Mouse (Mus musculus) neural tube, embryonic 15.5 days (tissue): ENCODE data around the gene Gm19426. TPM values are rescaled to one million over a fixed set of nuclear protein-coding genes. Genes with fewer than 3 reads are reported as not detected.
"Not testable (repeated sequence)": the region's sequence is repeated elsewhere in the genome, so short reads cannot be mapped to it uniquely, and the experiment has no call there.

Experiments used
- ATAC-seq: fragments of 200-750 bp; cut with Nextera tagmentation; 2 replicates; pipeline ENCODE4 v1.8.0; 2017; ENCODE audit warnings: mild to moderate bottlenecking, moderate TSS enrichment, moderate library complexity; ENCODE audit not compliant: low FRiP score
- H3K27ac ChIP-seq: fragments of 300-500 bp; sonication (generic); replicated peaks from 2 replicates; pipeline ENCODE4 v1.5.1; 2015; ENCODE audit warnings: mild to moderate bottlenecking, inconsistent platforms
- H3K27me3 ChIP-seq: fragments of 300-500 bp; sonication (generic); replicated peaks from 2 replicates; pipeline ENCODE4 v1.6.1; 2015; ENCODE audit warnings: inconsistent platforms
- H3K36me3 ChIP-seq: fragments of 300-500 bp; sonication (generic); 2 replicates; pipeline ENCODE4 v1.6.1; 2015; ENCODE audit warnings: inconsistent platforms
- H3K4me1 ChIP-seq: fragments of 300-500 bp; sonication (generic); 2 replicates; pipeline ENCODE4 v1.6.1; 2015; ENCODE audit warnings: inconsistent platforms
- H3K4me2 ChIP-seq: fragments of 300-500 bp; sonication (generic); 2 replicates; pipeline ENCODE4 v1.6.1; 2015; ENCODE audit warnings: inconsistent platforms, mild to moderate bottlenecking, moderate library complexity
- H3K4me3 ChIP-seq: fragments of 300-500 bp; sonication (generic); replicated peaks from 2 replicates; pipeline ENCODE4 v1.5.1; 2015; ENCODE audit warnings: mild to moderate bottlenecking, inconsistent platforms
- H3K9ac ChIP-seq: fragments of 300-500 bp; sonication (generic); replicated peaks from 2 replicates; pipeline ENCODE4 v1.6.1; 2015; ENCODE audit warnings: mild to moderate bottlenecking, inconsistent platforms
- H3K9me3 ChIP-seq: fragments of 300-500 bp; sonication (generic); replicated peaks from 2 replicates; pipeline ENCODE4 v1.6.1; 2016; ENCODE audit warnings: inconsistent platforms
- WGBS: fragments of 180-500 bp; shearing (Covaris S2); methylation state at CpG from one replicate; pipeline ENCODE4 v1.1.7; 2015; ENCODE audit warnings: mixed read lengths; 5-methylcytosine and 5-hydroxymethylcytosine counted together
- polyA plus RNA-seq: library from polyadenylated mRNA; unstranded; fragments of >200 nt; fragmentation: Nextera tagmentation; extraction: Ambion mirVana; gene quantifications from 2 replicates; pipeline ENCODE4 v1.2.1, GENCODE M21; 2015

Gm19426 gene
- polyA plus RNA-seq, 1 experiment from 2014 or later: 5.9 TPM

DNA sequence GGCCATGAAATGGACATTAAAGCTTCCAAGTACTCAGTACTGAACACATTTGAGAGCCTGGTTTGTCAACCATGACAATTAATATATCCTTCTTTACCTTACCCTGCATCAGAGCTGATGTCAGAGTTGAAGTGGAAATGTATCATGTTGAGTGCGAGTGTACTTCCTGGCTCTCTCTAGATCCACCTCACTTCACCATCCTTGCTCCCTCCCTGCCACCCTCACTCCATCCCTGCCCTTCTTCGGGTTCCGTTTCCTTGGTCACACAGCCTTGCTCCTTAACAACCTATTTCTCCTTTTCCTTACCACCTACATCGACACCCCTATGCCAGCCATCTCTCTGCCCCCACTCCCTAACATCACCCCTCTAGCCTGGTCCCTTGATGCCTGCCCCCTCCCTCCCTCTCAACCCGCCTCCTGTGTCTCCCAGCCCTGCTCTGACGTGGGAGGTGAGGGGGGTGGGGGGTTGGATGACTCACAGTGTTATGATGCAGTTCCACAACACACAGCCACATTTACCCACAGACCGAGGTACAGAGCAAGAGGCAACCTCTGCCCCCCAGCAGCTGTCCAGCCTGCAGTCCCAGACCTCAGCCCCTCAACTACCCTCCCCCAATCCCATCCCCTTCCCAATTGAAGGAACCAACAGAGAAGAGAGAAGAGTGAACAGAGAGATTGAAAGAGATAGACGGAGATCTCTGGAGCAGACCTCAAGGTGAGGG, 9.7 kb downstream of the Gm19426 start, which contains the start of gene Ypel4:
Ypel4 (plus strand) TSS at position 480 of the 722 bp plus-strand sequence.
- peak; percentile 85 for ATAC-seq
- H3K4me1 ChIP-seq: peaks cover 57% of the 10 kb centered on the region
- WGBS: 3% methylated on average over 8 of the region's 8 CpGs

GRCm38 (mm10) chr2:84732394-84732793, 11.1 kb downstream of the Gm19426 start:
- Histone ChIP-seq H3K27ac (no peak overlapping the region), H3K4me3 (no peak overlapping the region), H3K9me3 (no peaks in the 10 kb centered on the region), H3K4me1 (peaks cover 45% of the 10 kb centered on the region), H3K27me3 (no peaks in the 10 kb centered on the region), H3K4me2 (no peak overlapping the region), H3K9ac (no peak overlapping the region), H3K36me3 (no peaks in the 10 kb centered on the region)
- no peak for ATAC-seq
- WGBS: 84% methylated on average over 1 of the region's 1 CpGs

More for the DNA sequence above, 9.7 kb downstream of the Gm19426 start, which contains the start of gene Ypel4:
- no peaks in the 10 kb centered on the region for H3K36me3 ChIP-seq
- peak within 1 kb of the TSS; percentile 71 for H3K9ac ChIP-seq
- H3K4me3 ChIP-seq: peak within 1 kb of the TSS; percentile 62
- H3K27ac ChIP-seq: peak within 1 kb of the TSS; percentile 88
- no peaks in the 10 kb centered on the region for H3K9me3 ChIP-seq
- H3K4me2 ChIP-seq: peak within 1 kb of the TSS; percentile 79
- no peaks in the 10 kb centered on the region for H3K27me3 ChIP-seq

DNA sequence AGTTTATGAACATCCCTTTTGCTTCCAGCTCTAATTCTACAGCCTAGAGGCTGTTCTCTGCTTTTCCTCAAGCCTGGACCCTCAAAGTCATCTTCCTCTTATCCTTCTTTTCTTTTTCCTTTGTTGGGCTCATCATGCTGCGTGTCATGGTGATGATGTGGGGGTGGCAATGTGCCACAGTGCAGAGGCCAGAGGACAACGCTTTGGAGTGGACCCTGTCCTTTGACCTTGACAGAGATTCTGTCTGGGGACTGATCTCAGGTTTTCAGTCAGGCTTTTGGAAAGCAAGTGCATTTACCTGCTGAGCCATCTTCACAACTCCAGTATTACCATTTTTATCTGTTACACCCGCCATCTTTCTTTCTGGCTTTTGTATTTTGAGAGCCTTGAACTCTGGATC, 12.2 kb downstream of the Gm19426 start:
- H3K36me3 ChIP-seq: no peaks in the 10 kb centered on the region
- H3K4me2 ChIP-seq: no peak overlapping the region
- no peak overlapping the region for H3K9ac ChIP-seq
- H3K9me3 ChIP-seq: no peaks in the 10 kb centered on the region
- ATAC-seq: no peak
- no peak overlapping the region for H3K27ac ChIP-seq
- WGBS: 84% methylated on average over 3 of the region's 3 CpGs
- no peak overlapping the region for H3K4me3 ChIP-seq
- peaks cover 39% of the 10 kb centered on the region for H3K4me1 ChIP-seq
- no peaks in the 10 kb centered on the region for H3K27me3 ChIP-seq

DNA sequence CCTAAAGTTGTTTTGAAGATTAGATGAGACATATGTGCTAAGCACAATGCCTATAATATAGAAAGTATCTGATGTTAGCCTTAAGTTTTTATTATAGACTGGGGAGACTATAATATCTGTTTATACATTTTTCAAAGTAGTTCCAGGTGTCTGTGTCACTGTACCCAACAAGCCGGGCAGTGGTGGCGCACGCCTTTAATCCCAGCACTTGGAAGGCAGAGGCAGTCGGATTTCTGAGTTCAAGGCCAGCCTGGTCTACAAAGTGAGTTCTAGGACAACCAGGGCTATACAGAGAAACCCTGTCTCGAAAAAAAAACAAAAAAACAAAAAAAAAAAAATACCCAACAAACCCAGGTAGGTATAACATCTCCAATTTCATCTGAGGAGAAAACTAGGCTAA, 15.3 kb downstream of the Gm19426 start:
- not testable (repeated sequence) for H3K9me3 ChIP-seq, H3K4me2 ChIP-seq, H3K4me3 ChIP-seq, H3K9ac ChIP-seq, H3K27ac ChIP-seq, ATAC-seq, H3K27me3 ChIP-seq
- WGBS: 87% methylated on average over 5 of the region's 5 CpGs
- Histone ChIP-seq H3K4me1 (peaks cover 26% of the 10 kb centered on the region), H3K36me3 (peaks cover 15% of the 10 kb centered on the region)

DNA sequence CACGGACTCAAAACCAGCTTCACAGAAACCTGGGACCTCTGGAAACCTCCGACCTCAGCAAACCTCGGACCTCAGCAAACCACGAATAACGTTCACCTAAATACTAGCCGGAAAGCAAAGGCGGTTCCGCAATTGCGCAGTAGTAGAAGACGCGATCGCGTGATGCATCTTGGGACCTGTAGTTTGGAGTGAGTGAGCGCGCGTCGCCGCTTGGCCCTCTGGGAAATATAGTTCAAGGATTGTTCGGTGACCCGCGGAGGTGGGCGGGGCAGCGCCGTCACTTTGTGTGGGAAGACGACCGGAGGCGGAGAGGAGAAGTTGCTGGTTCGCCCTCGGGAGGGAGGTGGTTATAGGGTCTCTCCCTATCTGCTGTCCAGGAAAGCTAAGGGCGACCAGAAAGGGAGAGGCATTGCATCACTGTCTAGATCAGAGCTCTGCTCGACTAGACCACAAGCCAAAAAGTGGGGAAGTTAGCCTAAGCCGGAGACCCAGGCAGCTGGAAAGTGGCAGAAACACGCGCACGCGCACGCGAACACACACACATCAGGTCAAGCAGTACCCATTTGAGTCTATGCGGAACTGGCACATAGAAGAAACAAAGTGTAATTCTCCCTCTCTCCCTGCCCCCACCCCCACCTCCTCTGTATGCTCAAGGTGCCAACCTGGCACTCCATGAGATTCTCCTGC, 16.1 kb downstream of the Gm19426 start, which contains the start of gene Clp1:
Clp1 (minus strand) TSS at position 179 of the 687 bp plus-strand sequence.
- under 1% methylated on average over 39 of the region's 39 CpGs for WGBS

DNA sequence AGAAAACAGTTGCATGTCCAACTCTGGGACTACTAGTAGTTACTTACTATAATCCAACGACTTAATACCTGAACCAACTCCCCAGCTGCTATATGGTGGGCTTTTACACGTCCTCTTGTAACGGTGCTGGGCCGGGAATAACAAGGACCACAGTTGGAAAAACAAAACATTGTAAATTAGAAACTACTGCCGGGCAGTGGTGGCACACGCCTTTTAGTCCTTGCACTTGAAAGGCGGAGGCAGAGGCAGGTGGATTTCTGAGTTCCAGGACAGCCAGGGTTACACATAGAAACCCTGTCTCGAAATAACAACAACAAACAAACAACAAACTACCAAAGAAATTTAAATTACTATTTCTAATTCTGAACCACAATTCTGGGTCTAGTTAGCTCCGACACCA, 16.7 kb downstream of the Gm19426 start:
- H3K27me3 ChIP-seq: no peaks in the 10 kb centered on the region
- H3K4me3 ChIP-seq: peak overlapping the region; percentile 61
- peak overlapping the region; percentile 61 for H3K9ac ChIP-seq
- peak; percentile 0; the same call in 1 of the 2 replicates for ATAC-seq
- WGBS: 4% methylated on average over 9 of the region's 9 CpGs
- no peaks in the 10 kb centered on the region for H3K9me3 ChIP-seq
- H3K27ac ChIP-seq: peak overlapping the region; percentile 64; the same call in 1 of the 2 replicates
- H3K36me3 ChIP-seq: peaks cover 18% of the 10 kb centered on the region
- peaks cover 24% of the 10 kb centered on the region for H3K4me1 ChIP-seq
- peak overlapping the region; percentile 82 for H3K4me2 ChIP-seq

More for the DNA sequence above, 16.1 kb downstream of the Gm19426 start, which contains the start of gene Clp1:
- peaks cover 17% of the 10 kb centered on the region for H3K36me3 ChIP-seq
- ATAC-seq: peak; percentile 95
- H3K9me3 ChIP-seq: no peaks in the 10 kb centered on the region
- peak within 1 kb of the TSS; percentile 82 for H3K4me2 ChIP-seq
- H3K27ac ChIP-seq: peak within 1 kb of the TSS; percentile 88
- H3K4me3 ChIP-seq: peak within 1 kb of the TSS; percentile 61
- H3K9ac ChIP-seq: peak within 1 kb of the TSS; percentile 61
- H3K4me1 ChIP-seq: peaks cover 24% of the 10 kb centered on the region
- no peaks in the 10 kb centered on the region for H3K27me3 ChIP-seq

GRCm38 (mm10) chr2:84725770-84726169, 17.7 kb downstream of the Gm19426 start:
- no peaks in the 10 kb centered on the region for H3K27me3 ChIP-seq
- WGBS: 97% methylated on average over 10 of the region's 10 CpGs
- H3K4me1 ChIP-seq: peaks cover 29% of the 10 kb centered on the region
- H3K36me3 ChIP-seq: peaks cover 22% of the 10 kb centered on the region
- H3K27ac ChIP-seq: no peak overlapping the region
- no peak for ATAC-seq
- peak overlapping the region; percentile 82 for H3K4me2 ChIP-seq
- H3K9me3 ChIP-seq: no peaks in the 10 kb centered on the region
- no peak overlapping the region for H3K9ac ChIP-seq
- peak overlapping the region; percentile 61; the same call in 1 of the 2 replicates for H3K4me3 ChIP-seq

GRCm38 (mm10) chr2:84723856-84724255, 19.6 kb downstream of the Gm19426 start:
- Histone ChIP-seq H3K27ac (no peak overlapping the region), H3K4me1 (peaks cover 29% of the 10 kb centered on the region), H3K9me3 (no peaks in the 10 kb centered on the region), H3K4me3 (no peak overlapping the region), H3K36me3 (peaks cover 22% of the 10 kb centered on the region), H3K27me3 (no peaks in the 10 kb centered on the region), H3K9ac (no peak overlapping the region), H3K4me2 (no peak overlapping the region)
- no peak for ATAC-seq
- 96% methylated on average over 14 of the region's 14 CpGs for WGBS

DNA sequence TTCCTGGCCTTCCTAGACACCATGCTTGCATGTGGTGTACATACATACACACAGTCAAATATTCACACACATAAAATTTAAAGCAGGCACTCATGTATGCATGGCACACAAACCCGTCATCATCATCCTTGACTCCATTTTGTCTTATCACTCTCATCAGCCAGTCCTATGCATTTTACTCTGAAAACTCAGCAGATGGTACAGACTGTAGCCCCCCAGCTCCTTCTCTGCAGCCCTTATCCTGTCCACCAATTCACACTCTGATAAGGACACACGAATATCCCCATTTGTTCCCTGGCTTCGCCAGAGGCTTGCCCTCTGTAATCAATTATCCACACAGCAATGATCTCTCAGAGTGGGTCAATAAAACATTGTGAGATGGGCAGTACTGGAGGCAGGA, 22.3 kb downstream of the Gm19426 start:
- Histone ChIP-seq H3K27me3 (no peaks in the 10 kb centered on the region), H3K36me3 (peaks cover 22% of the 10 kb centered on the region), H3K27ac (no peak overlapping the region), H3K9me3 (no peaks in the 10 kb centered on the region), H3K4me3 (no peak overlapping the region), H3K4me1 (peaks cover 29% of the 10 kb centered on the region), H3K4me2 (no peak overlapping the region), H3K9ac (no peak overlapping the region)
- no peak for ATAC-seq
- WGBS: 65% methylated on average over 3 of the region's 3 CpGs

DNA sequence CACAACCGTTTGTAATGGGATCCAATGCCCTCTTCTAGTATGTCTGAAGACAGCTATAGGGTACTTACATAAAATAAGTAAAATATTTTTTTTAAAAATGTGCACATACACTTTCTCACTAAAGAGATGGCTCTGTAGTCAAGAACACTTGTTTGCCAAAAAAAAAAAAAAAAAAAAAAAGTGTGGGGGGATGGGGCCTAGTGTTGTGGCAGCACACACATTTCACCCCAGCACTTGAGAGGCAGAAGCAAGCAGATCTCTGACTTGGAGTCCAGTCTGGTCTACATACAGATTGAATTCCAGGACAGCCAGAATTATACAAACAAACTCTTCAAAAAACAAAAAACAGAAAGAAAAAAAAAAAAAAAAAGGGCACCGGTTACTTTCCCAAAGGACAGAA, 22.7 kb downstream of the Gm19426 start:
- 93% methylated on average over 2 of the region's 2 CpGs for WGBS
- Histone ChIP-seq H3K27ac (no peak overlapping the region), H3K4me2 (no peak overlapping the region), H3K36me3 (peaks cover 21% of the 10 kb centered on the region), H3K9ac (no peak overlapping the region), H3K27me3 (no peaks in the 10 kb centered on the region), H3K9me3 (no peaks in the 10 kb centered on the region), H3K4me1 (peaks cover 25% of the 10 kb centered on the region), H3K4me3 (no peak overlapping the region)
- no peak for ATAC-seq

DNA sequence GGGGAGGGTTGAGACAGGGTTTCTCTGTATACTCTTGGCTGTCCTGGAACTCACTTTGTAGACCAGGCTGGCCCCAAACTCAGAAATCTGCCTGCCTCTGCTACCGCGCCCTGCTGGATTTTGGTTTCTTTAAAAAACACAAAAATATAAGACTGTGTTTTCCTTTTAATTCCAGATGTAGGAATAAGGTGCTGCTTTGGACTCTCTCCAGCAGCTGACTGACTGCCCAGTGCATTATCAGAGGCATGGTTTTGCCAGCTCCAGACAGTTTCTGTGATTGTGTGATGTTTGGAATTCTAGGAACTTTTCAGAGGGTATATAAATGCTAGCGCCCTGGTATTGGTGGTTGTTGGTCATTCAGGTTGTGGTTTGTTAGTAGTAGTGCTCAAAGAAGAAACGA, 26.1 kb downstream of the Gm19426 start:
- ATAC-seq: no peak
- Histone ChIP-seq H3K27ac (no peak overlapping the region), H3K36me3 (peaks cover 4% of the 10 kb centered on the region; the same call in 1 of the 2 replicates), H3K9ac (no peak overlapping the region), H3K4me2 (no peak overlapping the region), H3K4me1 (peaks cover 29% of the 10 kb centered on the region), H3K4me3 (no peak overlapping the region), H3K27me3 (no peaks in the 10 kb centered on the region), H3K9me3 (no peaks in the 10 kb centered on the region)
- WGBS: 94% methylated on average over 4 of the region's 4 CpGs
